Mouse (Mus musculus) midbrain, embryonic 12.5 days (tissue): Measurements from ENCODE around the gene Rassf3. TPM values are rescaled to one million over a fixed set of nuclear protein-coding genes. Genes with fewer than 3 reads are reported as not detected.

ENCODE experiments used
- ATAC-seq: fragments of 200-750 bp; cut with Nextera tagmentation; 2 replicates; pipeline ENCODE4 v1.8.0; 2017; ENCODE audit warnings: low read depth, moderate TSS enrichment, moderate library complexity; ENCODE audit not compliant: low FRiP score
- H3K27ac ChIP-seq: fragments of 300-500 bp; sonication (generic); replicated peaks from 2 replicates; pipeline ENCODE4 v1.5.1; 2016; ENCODE audit warnings: mild to moderate bottlenecking
- H3K27me3 ChIP-seq: fragments of 300-500 bp; sonication (generic); 2 replicates; pipeline ENCODE4 v1.6.1; 2016; ENCODE audit warnings: mild to moderate bottlenecking
- H3K36me3 ChIP-seq: fragments of 300-500 bp; sonication (generic); 2 replicates; pipeline ENCODE4 v1.6.1; 2016
- H3K4me1 ChIP-seq: fragments of 300-500 bp; sonication (generic); 2 replicates; pipeline ENCODE4 v1.6.1; 2016
- H3K4me2 ChIP-seq: fragments of 300-500 bp; sonication (generic); replicated peaks from 2 replicates; pipeline ENCODE4 v1.6.1; 2016; ENCODE audit warnings: mild to moderate bottlenecking, moderate library complexity
- H3K4me3 ChIP-seq: fragments of 300-500 bp; sonication (generic); 2 replicates; pipeline ENCODE4 v1.5.1; 2016; ENCODE audit warnings: mild to moderate bottlenecking
- H3K9ac ChIP-seq: fragments of 300-500 bp; sonication (generic); replicated peaks from 2 replicates; pipeline ENCODE4 v1.6.1; 2016; ENCODE audit warnings: mild to moderate bottlenecking, moderate library complexity
- H3K9me3 ChIP-seq: fragments of 300-500 bp; sonication (generic); 2 replicates; pipeline ENCODE4 v1.6.1; 2016; ENCODE audit warnings: mild to moderate bottlenecking
- WGBS: fragments of 180-500 bp; shearing (Covaris S2); methylation state at CpG from one replicate; pipeline ENCODE4 v1.1.7; 2016; 5-methylcytosine and 5-hydroxymethylcytosine counted together
- polyA plus RNA-seq: library from polyadenylated mRNA; unstranded; fragments of >200 nt; fragmentation: Nextera tagmentation; extraction: Ambion mirVana; gene quantifications from 2 replicates; pipeline ENCODE4 v1.2.1, GENCODE M21; 2016

Gene Rassf3
- polyA plus RNA-seq, 1 experiment from 2014 or later, result 6.7 TPM

DNA sequence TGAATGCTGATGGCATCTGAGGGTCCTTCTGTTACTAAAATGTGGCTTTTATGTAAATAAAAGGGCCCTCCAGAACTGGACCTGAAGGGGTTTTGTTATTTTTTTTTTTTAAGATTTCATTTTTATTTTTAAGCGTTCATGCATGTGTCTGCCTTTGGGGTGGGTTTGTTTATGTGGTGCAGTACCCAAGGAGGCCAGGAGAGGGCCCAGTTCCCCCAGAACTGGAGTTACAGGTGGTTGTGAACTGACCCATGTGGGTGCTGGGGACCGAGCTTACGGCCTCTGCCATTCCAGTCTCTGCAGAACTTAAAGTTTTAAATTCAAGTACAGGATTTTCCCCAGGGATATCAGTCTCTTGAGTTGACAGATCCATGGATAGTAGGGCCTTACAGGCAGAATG lies 96.8 kb downstream of the Rassf3 start:
- no peaks in the 10 kb centered on the region for H3K4me1 ChIP-seq
- 99% methylated on average over 3 of the region's 3 CpGs for WGBS
- H3K27me3 ChIP-seq, result no peaks in the 10 kb centered on the region
- H3K27ac ChIP-seq, result no peak overlapping the region
- H3K4me2 ChIP-seq, result no peak overlapping the region
- H3K36me3 ChIP-seq, result peaks cover 90% of the 10 kb centered on the region
- H3K9me3 ChIP-seq, result no peaks in the 10 kb centered on the region
- no peak for ATAC-seq
- H3K9ac ChIP-seq, result no peak overlapping the region
- no peak overlapping the region for H3K4me3 ChIP-seq

DNA sequence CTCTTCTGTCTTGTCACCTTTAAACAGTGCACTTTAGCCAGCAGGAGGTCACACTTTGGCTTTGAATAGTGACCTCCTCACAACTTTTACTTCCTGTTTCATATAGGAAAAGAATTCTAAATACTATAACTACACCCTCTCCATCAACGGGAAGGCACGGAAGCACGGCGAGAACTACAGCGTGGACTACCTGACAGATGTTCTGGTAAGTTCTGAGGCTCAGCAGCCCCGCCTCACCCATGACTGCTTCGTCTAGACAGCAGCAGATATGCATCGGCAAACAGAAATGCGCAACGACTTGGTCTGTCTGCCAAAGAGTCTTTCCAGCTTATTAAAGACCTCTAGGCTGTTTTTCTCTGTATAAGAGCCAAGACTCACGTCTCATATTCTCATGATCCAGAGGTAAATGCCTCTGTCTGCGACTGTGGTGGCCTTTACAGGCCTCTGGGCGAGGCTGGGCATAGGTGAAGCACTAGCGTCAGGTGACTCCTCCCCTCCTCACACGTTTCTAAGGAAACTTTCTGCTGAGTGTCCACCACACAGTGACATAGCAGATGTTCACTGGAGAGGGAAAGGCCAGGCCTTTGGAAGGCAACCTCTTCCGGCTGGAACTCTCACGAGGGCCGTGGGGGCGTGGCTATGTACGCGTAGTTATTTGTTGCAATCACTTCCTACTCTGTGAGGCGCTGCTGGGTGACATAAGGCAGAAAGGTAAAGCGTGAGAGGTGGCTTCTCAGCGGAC lies 99.4 kb downstream of the Rassf3 start:
- peaks cover 76% of the 10 kb centered on the region for H3K36me3 ChIP-seq
- ATAC-seq, result no peak
- no peaks in the 10 kb centered on the region for H3K4me1 ChIP-seq
- H3K27me3 ChIP-seq, result no peaks in the 10 kb centered on the region
- WGBS, result 93% methylated on average over 24 of the region's 24 CpGs
- no peak overlapping the region for H3K4me2 ChIP-seq
- H3K9me3 ChIP-seq, result no peaks in the 10 kb centered on the region
- H3K27ac ChIP-seq, result no peak overlapping the region
- no peak overlapping the region for H3K9ac ChIP-seq
- H3K4me3 ChIP-seq, result no peak overlapping the region

DNA sequence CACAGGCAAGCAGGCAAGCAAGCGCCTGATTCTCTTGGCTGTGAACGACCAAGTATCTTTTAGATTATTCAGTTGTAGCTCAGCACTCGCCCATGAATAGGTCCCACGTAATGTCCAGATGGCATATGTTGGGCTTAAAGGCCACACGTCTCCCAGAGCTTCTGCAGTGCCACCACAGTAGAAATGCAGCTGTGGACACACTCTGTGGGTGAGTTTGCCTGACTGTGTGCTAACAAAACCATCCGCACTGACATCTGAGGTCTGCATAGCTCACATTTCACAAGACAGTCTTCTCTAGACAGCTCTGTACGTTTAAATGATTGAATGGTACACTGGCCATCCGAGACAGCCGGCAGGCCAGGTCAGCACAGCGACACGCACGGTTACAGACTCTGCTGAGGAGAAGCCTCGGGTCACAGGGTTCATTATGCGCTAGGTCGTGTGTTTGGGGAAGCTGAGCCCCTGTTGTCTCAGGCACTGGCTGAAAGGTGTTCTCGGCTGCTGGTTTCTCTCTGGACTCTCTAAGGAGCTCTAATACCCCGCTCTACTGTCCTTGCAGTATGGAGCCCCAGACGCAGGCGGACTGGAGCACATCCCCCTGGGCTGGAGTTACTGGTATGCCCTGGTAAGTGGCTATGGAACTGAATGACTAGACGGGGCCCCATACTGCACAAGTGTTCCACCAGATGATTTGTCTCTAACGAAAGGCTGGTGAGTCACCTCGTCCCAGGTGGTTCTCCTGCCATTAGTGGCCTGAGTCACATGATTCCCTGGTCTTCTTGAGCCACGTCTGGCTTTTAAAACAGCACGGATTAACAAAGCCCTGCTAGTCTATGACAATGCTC lies 100.3 kb downstream of the Rassf3 start:
- no peak for ATAC-seq
- no peaks in the 10 kb centered on the region for H3K9me3 ChIP-seq
- H3K27me3 ChIP-seq, result no peaks in the 10 kb centered on the region
- no peak overlapping the region for H3K27ac ChIP-seq
- 84% methylated on average over 24 of the region's 24 CpGs for WGBS
- no peak overlapping the region for H3K4me3 ChIP-seq
- H3K4me1 ChIP-seq, result no peaks in the 10 kb centered on the region
- peaks cover 74% of the 10 kb centered on the region for H3K36me3 ChIP-seq
- no peak overlapping the region for H3K9ac ChIP-seq
- no peak overlapping the region for H3K4me2 ChIP-seq

DNA sequence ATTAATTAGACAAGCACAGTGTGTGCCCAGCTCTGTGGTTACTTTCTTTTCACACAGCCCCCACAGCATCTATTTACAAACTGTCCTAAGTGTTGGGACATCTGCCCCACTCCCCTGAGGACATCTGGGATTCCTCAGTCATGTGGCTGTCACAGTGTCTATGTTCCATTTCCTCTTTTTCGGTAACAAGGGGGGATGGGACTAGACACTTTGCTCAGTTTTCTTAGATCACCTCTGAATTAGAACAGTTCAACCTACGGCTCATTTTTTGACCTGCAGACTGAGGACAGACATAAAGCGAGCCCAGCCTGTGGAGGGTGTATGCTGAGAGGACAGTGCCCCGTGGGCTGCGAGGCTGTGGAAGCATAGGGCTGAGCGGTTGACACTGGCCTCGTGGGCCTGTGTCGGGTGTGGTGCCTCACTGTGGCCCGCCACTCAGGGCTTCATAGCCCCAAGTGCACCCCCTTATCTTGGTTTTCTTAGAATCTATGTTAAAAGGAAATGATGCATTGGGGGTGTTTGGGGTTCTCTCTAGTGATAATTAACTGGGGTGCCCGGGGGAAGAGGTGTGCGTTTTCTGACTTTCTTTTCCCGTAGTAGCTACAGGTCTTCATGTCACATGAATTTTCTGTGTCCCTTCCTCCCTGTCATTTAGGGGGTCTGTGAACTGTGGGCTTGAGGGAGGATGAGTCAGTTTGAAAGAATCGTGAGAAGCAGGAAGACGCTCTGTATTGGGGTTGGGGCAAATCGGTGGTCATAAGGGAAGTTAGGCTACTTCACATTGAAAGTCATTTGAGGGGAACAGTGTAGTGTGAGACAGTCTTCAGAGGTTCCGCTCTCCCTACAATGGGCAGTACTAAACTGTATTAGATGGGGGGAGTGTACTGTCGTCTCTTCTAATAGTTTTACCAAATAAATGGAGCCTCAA lies 101.2 kb downstream of the Rassf3 start:
- no peaks in the 10 kb centered on the region for H3K4me1 ChIP-seq
- H3K9ac ChIP-seq, result no peak overlapping the region
- no peak overlapping the region for H3K27ac ChIP-seq
- 91% methylated on average over 17 of the region's 17 CpGs for WGBS
- no peaks in the 10 kb centered on the region for H3K27me3 ChIP-seq
- H3K4me2 ChIP-seq, result no peak overlapping the region
- no peaks in the 10 kb centered on the region for H3K9me3 ChIP-seq
- ATAC-seq, result no peak
- peaks cover 74% of the 10 kb centered on the region for H3K36me3 ChIP-seq
- H3K4me3 ChIP-seq, result no peak overlapping the region

DNA sequence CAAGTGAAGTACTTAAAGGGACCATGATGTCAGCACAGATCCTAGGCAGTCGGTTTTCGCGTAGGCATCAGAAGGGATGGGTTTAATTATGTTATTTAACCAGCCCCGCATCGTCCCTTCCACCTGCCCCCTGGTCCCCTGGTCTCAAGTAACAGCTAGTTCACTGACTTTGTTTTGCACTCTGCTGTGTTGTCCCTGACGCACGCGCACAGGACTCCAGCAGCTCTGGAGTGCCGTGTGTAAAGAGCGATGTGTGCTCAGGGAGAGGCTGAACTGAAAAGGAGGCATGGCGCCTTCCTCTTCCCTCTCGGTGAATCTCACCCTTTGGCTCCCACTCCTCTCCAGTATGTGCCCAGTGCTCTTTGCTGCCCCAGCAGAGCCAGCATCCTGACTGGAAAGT lies 102.1 kb downstream of the Rassf3 start:
- H3K27me3 ChIP-seq, result no peaks in the 10 kb centered on the region
- no peak overlapping the region for H3K4me3 ChIP-seq
- H3K9ac ChIP-seq, result no peak overlapping the region
- H3K36me3 ChIP-seq, result peaks cover 72% of the 10 kb centered on the region
- no peaks in the 10 kb centered on the region for H3K4me1 ChIP-seq
- H3K9me3 ChIP-seq, result no peaks in the 10 kb centered on the region
- WGBS, result 83% methylated on average over 12 of the region's 12 CpGs
- no peak overlapping the region for H3K4me2 ChIP-seq
- ATAC-seq, result no peak
- no peak overlapping the region for H3K27ac ChIP-seq

DNA sequence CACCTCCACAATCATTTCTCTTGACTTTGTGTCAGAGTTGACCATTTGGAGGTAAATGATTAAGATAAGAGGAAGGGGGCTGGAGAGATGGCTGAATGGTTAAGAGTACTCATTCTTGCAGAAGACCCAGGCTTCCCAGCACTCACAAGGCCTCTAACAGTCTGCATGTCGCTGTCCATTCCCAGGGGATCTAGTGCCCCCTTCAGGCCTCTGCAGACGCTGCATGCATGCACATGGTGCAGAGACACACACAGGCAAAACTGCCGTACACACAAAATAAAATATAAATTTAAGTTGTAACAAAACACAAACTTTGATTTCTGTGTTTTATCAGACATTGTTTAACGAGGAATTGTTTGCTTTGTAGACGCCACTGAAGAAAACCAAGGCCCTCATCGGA lies 105.4 kb downstream of the Rassf3 start:
- Histone ChIP-seq H3K4me1 (peaks cover 7% of the 10 kb centered on the region), H3K4me3 (no peak overlapping the region), H3K9ac (no peak overlapping the region), H3K9me3 (no peaks in the 10 kb centered on the region), H3K27me3 (no peaks in the 10 kb centered on the region), H3K4me2 (no peak overlapping the region), H3K36me3 (peaks cover 43% of the 10 kb centered on the region), H3K27ac (no peak overlapping the region)
- 89% methylated on average over 6 of the region's 6 CpGs for WGBS
- ATAC-seq, result no peak

DNA sequence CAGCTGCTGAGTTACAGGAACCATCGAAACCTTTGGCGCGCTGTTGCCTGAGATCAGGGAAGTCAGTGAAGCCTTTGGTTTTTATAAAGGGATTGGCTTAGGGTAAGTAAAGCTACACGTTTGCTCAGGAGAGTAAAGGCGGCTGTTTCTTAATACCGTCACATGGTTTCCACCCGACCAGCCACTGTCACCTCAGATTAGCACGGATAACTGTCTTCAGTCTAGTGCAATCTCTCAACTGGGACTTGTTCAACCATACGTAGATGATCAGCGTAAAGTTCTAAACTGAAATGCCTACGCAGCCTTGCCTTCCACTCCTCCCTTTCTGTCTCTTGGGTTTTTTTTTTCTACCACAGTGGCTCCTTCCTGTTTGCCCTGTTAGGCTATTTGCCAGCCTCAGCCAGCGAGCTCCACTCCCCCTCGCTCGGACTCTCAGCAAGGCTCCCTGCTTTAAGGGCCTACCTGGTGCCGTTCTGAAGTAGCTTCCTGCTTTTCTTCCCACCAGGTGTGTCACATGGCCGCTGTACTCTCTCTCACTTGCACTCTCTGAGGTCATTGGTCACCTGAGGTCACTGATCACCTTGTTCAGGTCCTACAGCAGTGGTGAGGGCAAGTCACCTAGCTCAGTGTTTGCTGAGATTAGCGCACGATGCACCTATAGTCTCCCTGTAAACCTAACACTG lies 107.2 kb downstream of the Rassf3 start:
- Histone ChIP-seq H3K9ac (no peak overlapping the region), H3K27me3 (no peaks in the 10 kb centered on the region), H3K4me1 (peaks cover 16% of the 10 kb centered on the region), H3K4me3 (no peak overlapping the region), H3K36me3 (peaks cover 32% of the 10 kb centered on the region), H3K9me3 (no peaks in the 10 kb centered on the region), H3K4me2 (no peak overlapping the region), H3K27ac (no peak overlapping the region)
- ATAC-seq, result no peak
- 83% methylated on average over 18 of the region's 18 CpGs for WGBS

DNA sequence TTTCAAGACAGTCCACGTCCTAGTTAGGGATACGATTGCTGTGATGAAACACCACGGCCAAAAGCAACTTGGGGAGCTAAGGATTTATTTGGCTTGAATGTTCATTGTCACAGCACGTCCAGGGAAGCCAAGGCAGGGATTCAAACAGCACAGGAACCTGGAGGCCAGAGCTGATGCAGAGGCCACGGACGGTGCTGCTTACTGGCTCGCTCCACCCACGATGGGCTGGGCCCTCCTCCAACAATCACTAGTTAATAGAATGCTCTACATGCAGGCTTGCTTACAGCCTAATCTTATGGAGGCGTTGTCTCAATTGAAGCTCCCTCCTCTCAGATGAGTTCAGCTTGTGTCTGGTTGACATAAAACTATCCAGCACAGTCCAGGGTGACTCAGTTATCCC lies 108.4 kb downstream of the Rassf3 start:
- WGBS, result 91% methylated on average over 9 of the region's 9 CpGs
- no peak for ATAC-seq
- Histone ChIP-seq H3K9me3 (no peaks in the 10 kb centered on the region), H3K4me1 (peaks cover 16% of the 10 kb centered on the region), H3K27me3 (no peaks in the 10 kb centered on the region), H3K4me2 (no peak overlapping the region), H3K9ac (no peak overlapping the region), H3K36me3 (peaks cover 24% of the 10 kb centered on the region), H3K4me3 (no peak overlapping the region), H3K27ac (no peak overlapping the region)

DNA sequence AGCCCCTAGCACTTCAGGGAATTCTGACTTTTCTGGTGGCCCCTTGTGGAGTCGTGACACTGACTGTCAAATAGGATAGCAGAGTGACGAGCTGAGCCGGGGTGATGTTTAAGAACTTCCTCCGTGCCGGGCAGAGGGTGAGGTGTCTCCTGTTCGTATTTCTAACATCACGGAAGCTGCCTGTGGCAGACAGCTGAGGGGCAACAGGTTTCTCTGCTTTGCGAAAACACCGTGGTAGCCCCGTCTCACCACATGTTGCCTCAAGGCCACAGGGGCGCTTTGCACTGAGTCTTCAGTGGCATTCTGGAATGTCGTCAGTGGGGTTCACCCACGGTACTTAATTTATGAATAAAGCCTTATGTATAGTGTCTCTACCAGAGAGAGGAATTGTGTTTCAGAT lies 108.9 kb downstream of the Rassf3 start:
- no peaks in the 10 kb centered on the region for H3K9me3 ChIP-seq
- no peak overlapping the region for H3K4me2 ChIP-seq
- H3K27me3 ChIP-seq, result no peaks in the 10 kb centered on the region
- ATAC-seq, result no peak
- peaks cover 16% of the 10 kb centered on the region for H3K4me1 ChIP-seq
- H3K4me3 ChIP-seq, result no peak overlapping the region
- H3K36me3 ChIP-seq, result peaks cover 23% of the 10 kb centered on the region
- no peak overlapping the region for H3K9ac ChIP-seq
- H3K27ac ChIP-seq, result no peak overlapping the region
- WGBS, result 87% methylated on average over 13 of the region's 13 CpGs

DNA sequence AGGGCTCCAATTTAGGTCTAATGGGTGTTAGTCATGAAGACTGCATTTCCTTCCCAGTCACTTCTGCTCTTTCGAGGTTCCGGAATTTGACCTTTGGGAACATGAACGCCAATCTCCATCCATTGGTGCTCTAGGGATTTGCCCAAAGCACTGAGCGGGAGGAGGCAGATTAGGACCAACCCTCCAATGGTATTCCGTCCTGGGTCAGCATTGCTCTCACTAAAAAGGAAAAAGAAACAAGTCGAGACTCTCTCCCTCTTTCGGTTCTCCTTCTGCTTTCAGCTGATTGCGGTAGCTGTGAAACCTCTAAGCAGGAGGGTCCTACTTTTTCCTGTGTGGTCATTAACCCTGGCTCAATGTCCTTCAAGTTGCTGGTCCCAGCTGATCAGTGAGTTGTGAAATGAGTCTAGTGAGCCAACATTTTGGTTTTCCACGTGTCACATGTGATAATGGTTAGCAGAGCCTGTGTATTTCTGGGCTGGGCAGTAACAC lies 110.3 kb downstream of the Rassf3 start:
- Histone ChIP-seq H3K9me3 (no peaks in the 10 kb centered on the region), H3K27me3 (no peaks in the 10 kb centered on the region), H3K4me2 (peak overlapping the region; percentile 90), H3K9ac (peak overlapping the region; percentile 91), H3K4me3 (peak overlapping the region; percentile 94), H3K36me3 (peaks cover 16% of the 10 kb centered on the region), H3K4me1 (peaks cover 16% of the 10 kb centered on the region), H3K27ac (no peak overlapping the region)
- WGBS, result 11% methylated on average over 9 of the region's 9 CpGs
- ATAC-seq, result no peak

DNA sequence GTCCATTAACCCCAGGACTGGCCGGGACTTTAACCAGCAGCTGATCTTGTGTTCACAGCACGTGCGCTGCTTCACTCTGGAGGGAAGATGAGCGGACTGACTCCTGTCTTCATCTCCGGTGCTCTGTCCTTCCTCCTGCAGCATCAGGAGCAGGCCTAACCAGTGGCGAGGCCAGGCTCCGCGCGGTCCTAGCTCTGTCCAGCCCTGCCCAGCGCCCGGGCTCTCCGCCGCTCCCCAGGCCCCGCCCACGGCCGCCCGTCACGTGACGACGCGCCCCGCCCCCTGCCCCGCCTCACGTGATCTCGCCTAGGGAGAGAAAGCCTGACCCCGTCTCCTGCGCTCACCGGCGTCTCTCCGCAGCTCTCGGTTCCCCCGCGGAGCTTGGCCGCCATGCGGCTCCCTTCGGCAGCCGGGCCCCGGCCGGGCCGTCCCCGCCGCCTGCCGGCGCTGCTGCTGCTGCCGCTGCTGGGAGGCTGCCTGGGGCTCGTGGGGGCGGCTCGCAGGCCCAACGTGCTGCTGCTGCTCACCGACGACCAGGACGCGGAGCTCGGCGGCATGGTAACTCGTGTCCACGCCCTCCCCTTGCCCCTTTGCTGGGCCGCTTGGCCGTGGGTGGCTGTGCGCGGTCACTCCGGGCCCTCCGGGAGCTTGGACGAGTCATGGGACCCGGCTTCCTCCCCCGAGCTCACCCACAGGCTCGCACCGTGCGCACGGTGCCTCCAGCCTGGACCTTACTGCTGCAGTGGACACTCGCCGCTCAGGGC lies 111.2 kb downstream of the Rassf3 start, which contains the start of gene Gns:
TSS of gene Gns (plus strand) at position 290 of the 764 bp plus-strand sequence.
- no peaks in the 10 kb centered on the region for H3K9me3 ChIP-seq
- H3K4me1 ChIP-seq, result peaks cover 16% of the 10 kb centered on the region
- H3K4me3 ChIP-seq, result peak within 1 kb of the TSS; percentile 94
- WGBS, result under 1% methylated on average over 70 of the region's 72 CpGs
- ATAC-seq, result peak; percentile 99
- no peaks in the 10 kb centered on the region for H3K27me3 ChIP-seq
- peak within 1 kb of the TSS; percentile 90 for H3K4me2 ChIP-seq
- peaks cover 7% of the 10 kb centered on the region for H3K36me3 ChIP-seq
- peak within 1 kb of the TSS; percentile 64 for H3K27ac ChIP-seq
- H3K9ac ChIP-seq, result peak within 1 kb of the TSS; percentile 91
